Mouse (Mus musculus) lung, postnatal 0 days (tissue): ENCODE measurements around the gene Megf6. TPM values are rescaled to one million over a fixed set of nuclear protein-coding genes. Genes with fewer than 3 reads are reported as not detected.

Source experiments
- ATAC-seq: fragments of 200-750 bp; cut with Nextera tagmentation; 2 replicates; pipeline ENCODE4 v1.8.0; 2017; ENCODE audit warnings: moderate library complexity
- DNase-seq: peaks from one replicate; pipeline ENCODE4 v3.0.0-alpha.2; 2016; ENCODE audit warnings: low spot score
- H3K27ac ChIP-seq: fragments of 300-500 bp; sonication (generic); 2 replicates; pipeline ENCODE4 v1.5.1; 2014; ENCODE audit warnings: antibody characterized with exemption, mild to moderate bottlenecking, low read length, mixed read lengths
- H3K27me3 ChIP-seq: fragments of 300-500 bp; sonication (generic); replicated peaks from 2 replicates; pipeline ENCODE4 v1.6.1; 2014; ENCODE audit warnings: low read length, mixed read lengths; ENCODE audit not compliant: insufficient read depth
- H3K36me3 ChIP-seq: fragments of 300-500 bp; sonication (generic); 2 replicates; pipeline ENCODE4 v1.6.1; 2014; ENCODE audit warnings: low read length, mixed read lengths; ENCODE audit not compliant: insufficient read depth
- H3K4me1 ChIP-seq: fragments of 300-500 bp; sonication (generic); 2 replicates; pipeline ENCODE4 v1.6.1; 2014; ENCODE audit warnings: antibody characterized with exemption, low read depth, low read length, mixed read lengths; ENCODE audit not compliant: insufficient read depth
- H3K4me2 ChIP-seq: fragments of 300-500 bp; sonication (generic); replicated peaks from 2 replicates; pipeline ENCODE4 v1.6.1; 2014; ENCODE audit warnings: low read depth, mild to moderate bottlenecking, low read length, moderate library complexity, mixed read lengths
- H3K4me3 ChIP-seq: fragments of 300-500 bp; sonication (generic); 2 replicates; pipeline ENCODE4 v1.5.1; 2014; ENCODE audit warnings: low read depth, low read length
- H3K9ac ChIP-seq: fragments of 300-500 bp; sonication (generic); replicated peaks from 2 replicates; pipeline ENCODE4 v1.6.1; 2014; ENCODE audit warnings: low read depth, mild to moderate bottlenecking
- H3K9me3 ChIP-seq: fragments of 300-500 bp; sonication (generic); 2 replicates; pipeline ENCODE4 v1.6.1; 2016; ENCODE audit warnings: low read length, mixed read lengths
- CTCF ChIP-seq: IDR thresholded peaks from 2 replicates; pipeline ENCODE4 v1.5.1; 2016; ENCODE audit warnings: antibody characterized with exemption, mild to moderate bottlenecking
- EP300 ChIP-seq: IDR thresholded peaks from 2 replicates; pipeline ENCODE4 v1.6.1; 2016; ENCODE audit warnings: antibody characterized with exemption, mild to moderate bottlenecking, control low read depth
- WGBS: fragments of 180-500 bp; shearing (Covaris S2); extraction: QIAGEN DNeasy Blood & Tissue Kit; methylation state at CpG from one replicate; pipeline ENCODE4 v1.1.7; 2014; 5-methylcytosine and 5-hydroxymethylcytosine counted together
- polyA plus RNA-seq: library from polyadenylated mRNA; unstranded; fragments of >200 nt; fragmentation: Nextera tagmentation; extraction: Ambion mirVana; gene quantifications from 2 replicates; pipeline ENCODE4 v1.2.1, GENCODE M21; 2015

Megf6 gene
- polyA plus RNA-seq, 1 experiment from 2014 or later = 25.5 TPM

- WGBS = 13% methylated on average over 7 of the region's 7 CpGs
- Histone ChIP-seq H3K27ac (no peak overlapping the region), H3K27me3 (no peaks in the 10 kb centered on the region), H3K36me3 (peaks cover 5% of the 10 kb centered on the region; the same call in 1 of the 2 replicates), H3K9me3 (no peaks in the 10 kb centered on the region), H3K4me1 (peaks cover 9% of the 10 kb centered on the region; the same call in 1 of the 2 replicates), H3K4me2 (no peak overlapping the region), H3K9ac (no peak overlapping the region), H3K4me3 (no peak overlapping the region)
- ATAC-seq = no peak
- peak; percentile 91 for TF ChIP-seq CTCF
- TF ChIP-seq EP300 = no peak
- peak; percentile 65 for DNase-seq
These were observed 7.2 kb upstream of the Megf6 start for GRCm38 (mm10) chr4:154163296-154163695.

GRCm38 (mm10) chr4:154167053-154167452 is 3.5 kb upstream of the Megf6 start:
- TF ChIP-seq EP300 (no peak), CTCF (peak; percentile 87)
- WGBS = 20% methylated on average over 5 of the region's 5 CpGs
- peak; percentile 71 for DNase-seq
- no peak for ATAC-seq
- H3K4me1 ChIP-seq = 0 out of 2 replicates have a peak, but pooled peaks cover 4% of the 10 kb centered on the region
- no peak overlapping the region for H3K4me3 ChIP-seq
- H3K27ac ChIP-seq = no peak overlapping the region
- no peak overlapping the region for H3K4me2 ChIP-seq
- H3K9ac ChIP-seq = no peak overlapping the region
- peaks cover 36% of the 10 kb centered on the region for H3K27me3 ChIP-seq
- no peaks in the 10 kb centered on the region for H3K9me3 ChIP-seq
- H3K36me3 ChIP-seq = no peaks in the 10 kb centered on the region

- H3K9me3 ChIP-seq = no peaks in the 10 kb centered on the region
- H3K9ac ChIP-seq = no peak overlapping the region
- WGBS = 4% methylated on average over 15 of the region's 15 CpGs
- no peak for DNase-seq
- no peaks in the 10 kb centered on the region for H3K36me3 ChIP-seq
- H3K4me2 ChIP-seq = peak overlapping the region; percentile 78
- peak overlapping the region; percentile 45 for H3K4me3 ChIP-seq
- peak; percentile 12; the same call in 1 of the 2 replicates for ATAC-seq
- H3K4me1 ChIP-seq = 0 out of 2 replicates have a peak, but pooled peaks cover 4% of the 10 kb centered on the region
- H3K27me3 ChIP-seq = peaks cover 41% of the 10 kb centered on the region
- H3K27ac ChIP-seq = no peak overlapping the region
- TF ChIP-seq EP300 = no peak
- no peak for TF ChIP-seq CTCF
These were observed 509 bp upstream of the Megf6 start for GRCm38 (mm10) chr4:154170021-154170420.

DNA sequence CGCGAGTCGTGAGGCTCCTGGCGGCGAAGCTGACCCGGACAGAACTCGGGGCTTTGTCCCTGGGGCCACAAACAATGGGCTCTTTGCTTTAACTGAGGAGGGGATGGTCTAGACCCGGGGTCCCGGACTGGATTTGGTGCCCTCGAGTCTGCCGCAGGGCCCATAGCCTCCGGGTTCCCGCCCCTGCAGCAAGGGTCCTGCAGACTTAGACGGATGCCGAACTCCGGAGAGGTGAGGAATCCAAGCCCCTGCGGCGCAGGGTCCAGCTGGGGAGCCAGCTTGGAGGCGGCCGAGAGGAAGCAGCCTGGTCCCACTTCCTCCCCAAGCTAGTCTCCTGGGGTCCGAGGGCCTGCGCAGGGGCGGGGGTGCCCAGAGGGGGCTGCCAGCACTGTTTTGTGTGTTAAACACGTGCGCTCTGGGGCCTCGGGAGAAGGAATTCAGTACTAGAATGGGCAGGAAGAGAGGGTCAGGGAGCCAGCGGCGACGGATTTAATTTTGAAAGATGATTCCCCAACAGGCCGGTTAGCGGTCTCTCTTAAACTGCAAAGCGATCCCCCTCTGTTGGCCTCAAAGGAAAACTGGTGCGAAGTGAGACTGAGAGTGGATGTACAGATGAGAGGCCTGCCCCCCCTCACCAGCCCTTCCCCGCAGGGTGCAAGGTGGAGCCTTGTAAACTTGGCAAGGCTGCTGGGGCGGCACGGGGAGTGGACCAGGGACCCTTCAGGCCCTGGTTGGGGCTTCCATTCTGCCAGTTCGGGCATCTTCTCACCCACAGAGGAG is 811 bp downstream of the Megf6 start:
- TF ChIP-seq EP300 (no peak), CTCF (no peak)
- Histone ChIP-seq H3K4me2 (peak overlapping the region; percentile 78), H3K36me3 (no peaks in the 10 kb centered on the region), H3K9ac (no peak overlapping the region; the same call in 1 of the 2 replicates), H3K27me3 (peaks cover 41% of the 10 kb centered on the region), H3K4me3 (peak overlapping the region; percentile 45), H3K4me1 (0 out of 2 replicates have a peak, but pooled peaks cover 4% of the 10 kb centered on the region), H3K9me3 (no peaks in the 10 kb centered on the region), H3K27ac (0 out of 2 replicates have a peak overlapping the region, but pooled peaks have one; percentile 26)
- ATAC-seq (peak; percentile 22; the same call in 1 of the 2 replicates), DNase-seq (peak; percentile 29)
- WGBS = 2% methylated on average over 35 of the region's 37 CpGs

GRCm38 (mm10) chr4:154171931-154172604 is 1.5 kb downstream of the Megf6 start:
- DNase-seq (no peak), ATAC-seq (no peak)
- 0 out of 2 replicates have a peak, but pooled peaks cover 6% of the 10 kb centered on the region for H3K4me1 ChIP-seq
- H3K9ac ChIP-seq = no peak overlapping the region
- H3K27ac ChIP-seq = no peak overlapping the region
- H3K27me3 ChIP-seq = peaks cover 41% of the 10 kb centered on the region
- peak overlapping the region; percentile 45 for H3K4me3 ChIP-seq
- H3K4me2 ChIP-seq = peak overlapping the region; percentile 78
- H3K36me3 ChIP-seq = no peaks in the 10 kb centered on the region
- WGBS = 34% methylated on average over 13 of the region's 13 CpGs
- TF ChIP-seq EP300 = no peak
- TF ChIP-seq CTCF = no peak
- H3K9me3 ChIP-seq = no peaks in the 10 kb centered on the region

DNA sequence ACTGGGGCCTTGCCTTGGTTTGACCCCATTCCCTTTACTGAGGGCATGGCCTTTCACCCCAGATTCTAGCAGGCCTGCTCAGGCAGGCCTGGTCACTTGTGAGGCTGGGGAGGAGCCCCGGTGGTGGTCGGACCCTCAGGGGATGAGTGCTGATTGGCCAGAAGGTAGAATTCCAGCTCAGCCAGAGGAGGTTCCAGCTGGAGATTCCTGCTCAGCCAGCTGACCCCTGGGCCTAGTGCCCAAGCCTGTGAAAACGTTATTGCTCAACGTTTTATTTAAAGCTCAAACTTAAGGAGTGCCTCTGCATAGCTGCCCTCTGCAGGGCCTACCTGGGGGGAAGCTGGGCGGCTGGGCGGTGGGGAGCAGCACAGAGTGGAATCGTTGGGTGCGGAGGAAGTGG is 6.7 kb downstream of the Megf6 start:
- H3K4me1 ChIP-seq = peaks cover 6% of the 10 kb centered on the region; the same call in 1 of the 2 replicates
- 42% methylated on average over 8 of the region's 8 CpGs for WGBS
- no peak overlapping the region for H3K4me2 ChIP-seq
- ATAC-seq (peak; percentile 88), DNase-seq (peak; percentile 93)
- no peak overlapping the region for H3K4me3 ChIP-seq
- 0 out of 2 replicates have a peak, but pooled peaks have one; percentile 29 for TF ChIP-seq EP300
- TF ChIP-seq CTCF = no peak
- 0 out of 2 replicates have a peak, but pooled peaks cover 3% of the 10 kb centered on the region for H3K27me3 ChIP-seq
- H3K36me3 ChIP-seq = no peaks in the 10 kb centered on the region
- no peak overlapping the region for H3K9ac ChIP-seq
- H3K27ac ChIP-seq = peak overlapping the region; percentile 66
- no peaks in the 10 kb centered on the region for H3K9me3 ChIP-seq
